In the genomic region with DNA sequence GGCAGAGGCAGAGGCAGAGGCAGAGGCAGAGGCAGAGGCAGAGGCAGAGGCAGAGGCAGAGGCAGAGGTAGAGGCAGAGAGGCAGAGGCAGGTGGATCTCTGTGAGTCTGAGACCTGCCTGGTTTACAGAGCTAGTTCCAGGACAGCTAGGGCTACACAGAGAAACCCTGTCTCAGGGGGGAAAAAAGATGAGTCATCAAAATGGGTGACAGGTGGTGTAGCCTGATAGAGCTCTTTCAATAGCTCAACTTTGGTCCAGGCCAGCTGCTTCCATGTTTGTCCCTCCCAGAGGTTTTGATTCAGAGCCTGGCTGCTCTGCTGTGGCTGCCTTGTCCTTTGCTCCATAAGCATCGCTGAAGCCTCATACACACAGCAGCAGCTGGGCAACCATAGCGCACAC, we compare ENCODE assay signal across 26 mouse cellular contexts. TPM values are rescaled to one million over a fixed set of nuclear protein-coding genes. Genes with fewer than 3 reads are reported as not detected.
DNase-seq lines count a peak whose midpoint lies in the region; ATAC-seq and TF ChIP-seq lines count a peak whose summit lies in the region.
"Had no signal": no experiment of that assay in that cellular context is flagged by ENCODE, and none has a peak within 500 bp of the region (broad histone marks: within the 10 kb centered on the region; RNA-seq: fewer than 3 reads in every experiment).

No protein-coding gene starts in this region.

- no peaks in the 10 kb centered on the region for H3K27me3 ChIP-seq in hindbrain, embryonic 11.5 days (ENCODE audit: control insufficient read depth, insufficient read depth, low read length)
- no peaks in the 10 kb centered on the region for H3K27me3 ChIP-seq in hindbrain, postnatal 0 days (ENCODE audit: insufficient read depth, low read length)
- H3K27me3 ChIP-seq: embryonic facial prominence, embryonic 13.5 days; forebrain, embryonic 13.5 days; heart, embryonic 12.5 days had no signal

- ATAC-seq in hindbrain, embryonic 11.5 days (ENCODE audit: low FRiP score) = no peak
- no peak for ATAC-seq in hindbrain, postnatal 0 days
- ATAC-seq in monocyte, adult 5-6 weeks (replicated peaks; ENCODE audit: insufficient number of reproducible peaks, low FRiP score, low TSS enrichment, poor library complexity, severe bottlenecking) = no peak
- ATAC-seq: forebrain, embryonic 13.5 days; forebrain, postnatal 0 days; inflammation-experienced regulatory T-cells, adult 6 months; intestine, postnatal 0 days had no signal

- H3K4me1 ChIP-seq in hindbrain, embryonic 11.5 days (replicated peaks; ENCODE audit: control insufficient read depth, insufficient read depth, low read length) = no peaks in the 10 kb centered on the region
- H3K4me1 ChIP-seq in hindbrain, postnatal 0 days (ENCODE audit: insufficient read depth, low read length) = no peaks in the 10 kb centered on the region; the same call in 1 of the 2 replicates
- H3K4me1 ChIP-seq: embryonic facial prominence, embryonic 13.5 days; forebrain, embryonic 13.5 days; heart, embryonic 12.5 days had no signal

- no peak overlapping the region for H3K4me2 ChIP-seq in hindbrain, embryonic 11.5 days (replicated peaks; ENCODE audit: low read depth, low read length)
- H3K4me2 ChIP-seq in hindbrain, postnatal 0 days (ENCODE audit: low read depth, low read length) = no peak overlapping the region
- H3K4me2 ChIP-seq: embryonic facial prominence, embryonic 13.5 days; forebrain, embryonic 13.5 days; heart, embryonic 12.5 days; hindbrain, embryonic 14.5 days had no signal

- TF ChIP-seq CTCF in hindbrain, postnatal 0 days (IDR thresholded peaks at IDR 0.05; ENCODE audit: low read depth) = no peak

- H3K9ac ChIP-seq in hindbrain, embryonic 11.5 days (ENCODE audit: low read depth, low read length) = no peak overlapping the region
- no peak overlapping the region for H3K9ac ChIP-seq in hindbrain, postnatal 0 days (replicated peaks; ENCODE audit: low read length)
- H3K9ac ChIP-seq: embryonic facial prominence, embryonic 13.5 days; forebrain, embryonic 13.5 days; forebrain, postnatal 0 days; heart, embryonic 12.5 days; hindbrain, embryonic 14.5 days had no signal

- no peak overlapping the region for H3K4me3 ChIP-seq in hindbrain, embryonic 11.5 days (ENCODE audit: low read depth, low read length)
- no peak overlapping the region for H3K4me3 ChIP-seq in hindbrain, postnatal 0 days (ENCODE audit: low read length)
- H3K4me3 ChIP-seq: embryonic facial prominence, embryonic 13.5 days; forebrain, embryonic 13.5 days; gastrocnemius, adult 2 months; heart, embryonic 12.5 days had no signal

- WGBS in hindbrain, embryonic 11.5 days = 62% methylated on average over 2 of the region's 2 CpGs
- WGBS in hindbrain, postnatal 0 days = 53% methylated on average over 2 of the region's 2 CpGs

- no peak overlapping the region for H3K27ac ChIP-seq in hindbrain, embryonic 11.5 days (ENCODE audit: low read depth, low read length)
- no peak overlapping the region for H3K27ac ChIP-seq in hindbrain, postnatal 0 days
- H3K27ac ChIP-seq: embryonic facial prominence, embryonic 13.5 days; forebrain, embryonic 13.5 days; gastrocnemius, adult 2 months; hindbrain, embryonic 14.5 days had no signal

- DNase-seq in hindbrain, embryonic 11.5 days (ENCODE audit: low spot score) = peak; percentile 7
- DNase-seq in hindbrain, postnatal 0 days (ENCODE audit: low spot score) = no peak
- DNase-seq in retina, embryonic 14.5 days (ENCODE audit: low spot score) = peak; percentile 33
- DNase-seq in retina, postnatal 1 day = no peak
- peak; percentile 8 for DNase-seq in c-Kit-negative CD71-positive TER-119-positive erythroid progenitor cells, embryonic 14.5 days (ENCODE audit: low read depth, low spot score)
- DNase-seq in cerebellum, postnatal 4 days (ENCODE audit: low spot score in 2 of 2) = no peak
- DNase-seq: adrenal gland, adult 8-10 months; adrenal gland, postnatal 36 days; cerebellum, adult 2 months; cerebellum, postnatal 10 days; forebrain, postnatal 0 days; gastrocnemius, adult 2 months; gastrocnemius, postnatal 25 days had no signal

- no peaks in the 10 kb centered on the region for H3K36me3 ChIP-seq in hindbrain, embryonic 11.5 days (ENCODE audit: control insufficient read depth, insufficient read depth, low read length)
- no peaks in the 10 kb centered on the region for H3K36me3 ChIP-seq in hindbrain, postnatal 0 days (ENCODE audit: insufficient read depth, low read length)
- H3K36me3 ChIP-seq: embryonic facial prominence, embryonic 13.5 days; G1E; heart, embryonic 12.5 days had no signal

- H3K9me3 ChIP-seq in hindbrain, embryonic 11.5 days (ENCODE audit: control insufficient read depth, low read length) = no peaks in the 10 kb centered on the region
- H3K9me3 ChIP-seq in hindbrain, postnatal 0 days (ENCODE audit: low read length) = no peaks in the 10 kb centered on the region
- H3K9me3 ChIP-seq: embryonic facial prominence, embryonic 13.5 days; forebrain, embryonic 13.5 days; heart, embryonic 12.5 days had no signal

RNA-seq across cellular contexts. Expression of a gene that starts 46.4 kb away (rescaled TPM):
- polyA plus RNA-seq in hindbrain, embryonic 11.5 days (2014; fragmentation: Nextera tagmentation; extraction: Ambion mirVana) = not detected in 2 replicates
- not detected in 2 replicates for total RNA-seq in hindbrain, postnatal 0 days (2014; rRNA removed)
- polyA plus RNA-seq in hindbrain, postnatal 0 days (2015; fragmentation: Nextera tagmentation; extraction: Ambion mirVana) = not detected in 2 replicates
- total RNA-seq in monocyte, adult 5-6 weeks (2017) = not detected in 3 replicates
- total RNA-seq: adrenal gland, adult 8-10 months; adrenal gland, postnatal 36 days; common myeloid progenitor, adult 5-6 weeks; forebrain, postnatal 0 days; G1E; gastrocnemius, adult 2 months; gastrocnemius, postnatal 25 days; granulocyte monocyte progenitor cell, adult 5-6 weeks; heart, adult 8-10 months; heart, postnatal 25 days had no signal
- polyA plus RNA-seq: cerebellum, adult 2 months; embryonic facial prominence, embryonic 13.5 days; forebrain, embryonic 13.5 days; forebrain, postnatal 0 days; G1E; heart, embryonic 12.5 days; heart, embryonic 16.5 days; hindbrain, embryonic 14.5 days; inflammation-experienced regulatory T-cells, adult 6 months; intestine, postnatal 0 days had no signal

Comparison
In these comparisons a context has a peak if more than half of its experiments do, and no peak if none do; other contexts are left out.
1. DNase-seq: peak in hindbrain, embryonic 11.5 days (single experiment), retina, embryonic 14.5 days (single experiment) and c-Kit-negative CD71-positive TER-119-positive erythroid progenitor cells, embryonic 14.5 days (single experiment); none in hindbrain, postnatal 0 days (single experiment), retina, postnatal 1 day (single experiment) and cerebellum, postnatal 4 days (0 of 2).